Comparison of ENCODE assay signal across 8 mouse cellular contexts in the genomic region with DNA sequence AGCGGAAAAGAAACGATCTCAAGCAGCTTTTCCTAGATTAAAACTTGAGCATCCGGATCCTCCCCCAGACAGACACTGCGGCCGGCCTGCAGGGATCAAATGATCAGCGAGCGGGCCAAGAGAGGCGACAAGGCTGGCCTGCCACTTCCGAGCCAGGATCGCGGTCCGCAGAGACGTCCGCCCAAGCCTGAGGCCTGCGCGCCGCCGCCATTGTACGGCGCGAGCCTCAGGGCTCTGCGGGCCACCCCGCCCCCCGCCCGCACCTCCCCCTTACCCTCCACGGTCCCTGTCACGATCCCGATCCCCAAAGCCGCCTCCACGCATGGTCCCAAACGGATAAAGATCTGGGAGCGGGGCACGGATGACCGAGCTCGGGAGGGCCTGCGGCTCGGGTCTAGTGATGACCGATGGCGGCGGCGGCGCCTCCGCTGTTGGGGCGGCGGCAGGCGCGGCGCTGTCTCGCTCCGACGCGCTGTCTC. TPM values are rescaled to one million over a fixed set of nuclear protein-coding genes. Genes with fewer than 3 reads are reported as not detected.
A peak's percentile ranks its signal among the peaks of the same experiment; 100 is the strongest.
DNase-seq lines count a peak whose midpoint lies in the region; ATAC-seq and TF ChIP-seq lines count a peak whose summit lies in the region.

No protein-coding gene starts in this region.

- H3K36me3 ChIP-seq in forebrain, embryonic 15.5 days, result peaks cover 33% of the 10 kb centered on the region
- peaks cover 5% of the 10 kb centered on the region; the same call in 1 of the 2 replicates for H3K36me3 ChIP-seq in hindbrain, embryonic 11.5 days (ENCODE audit: control insufficient read depth, insufficient read depth, low read length)
- H3K36me3 ChIP-seq in limb, embryonic 13.5 days, result peaks cover 34% of the 10 kb centered on the region
- peaks cover 15% of the 10 kb centered on the region; the same call in 1 of the 2 replicates for H3K36me3 ChIP-seq in midbrain, embryonic 11.5 days (ENCODE audit: control insufficient read depth, insufficient read depth, low read length)
- H3K36me3 ChIP-seq in testis, adult 2 months (ENCODE audit: control insufficient read depth, insufficient read depth, low read length), result peaks cover 4% of the 10 kb centered on the region

- under 1% methylated on average over 52 of the region's 52 CpGs for WGBS in forebrain, embryonic 15.5 days
- WGBS in hindbrain, embryonic 11.5 days, result under 1% methylated on average over 41 of the region's 52 CpGs
- WGBS in limb, embryonic 13.5 days, result under 1% methylated on average over 52 of the region's 52 CpGs
- WGBS in midbrain, embryonic 11.5 days, result under 1% methylated on average over 51 of the region's 52 CpGs

- H3K27ac ChIP-seq in forebrain, embryonic 15.5 days (replicated peaks), result peak overlapping the region; percentile 97
- peak overlapping the region; percentile 97 for H3K27ac ChIP-seq in hindbrain, embryonic 11.5 days (ENCODE audit: low read depth, low read length)
- H3K27ac ChIP-seq in limb, embryonic 13.5 days, result peak overlapping the region; percentile 97
- peak overlapping the region; percentile 90 for H3K27ac ChIP-seq in midbrain, embryonic 11.5 days (ENCODE audit: low read depth, low read length)
- peak overlapping the region; percentile 92 for H3K27ac ChIP-seq in testis, adult 2 months (ENCODE audit: control insufficient read depth, insufficient read depth, low read depth, low read length)

- peak overlapping the region; percentile 65 for H3K4me2 ChIP-seq in forebrain, embryonic 15.5 days (replicated peaks)
- peak overlapping the region; percentile 78 for H3K4me2 ChIP-seq in hindbrain, embryonic 11.5 days (replicated peaks; ENCODE audit: low read depth, low read length)
- H3K4me2 ChIP-seq in limb, embryonic 13.5 days (replicated peaks), result peak overlapping the region; percentile 91
- H3K4me2 ChIP-seq in midbrain, embryonic 11.5 days, result peak overlapping the region; percentile 87

- ATAC-seq in forebrain, embryonic 15.5 days (replicated peaks), result peak; percentile 75
- peak; percentile 83 for ATAC-seq in hindbrain, embryonic 11.5 days (ENCODE audit: low FRiP score)
- peak; percentile 62 for ATAC-seq in limb, embryonic 13.5 days (ENCODE audit: low FRiP score, low read depth)
- ATAC-seq in midbrain, embryonic 11.5 days (ENCODE audit: low FRiP score), result peak; percentile 69

- peak; percentile 72 to 78 for DNase-seq in urinary bladder, postnatal 4 days (ENCODE audit: low spot score in 2 of 2)
- no peak for DNase-seq in urinary bladder, adult 2 months (ENCODE audit: low spot score)
- peak; percentile 31 for DNase-seq in c-Kit-positive CD71-negative TER-119-negative erythroid progenitor cells, embryonic 14.5 days (ENCODE audit: low read depth)
- no peak for DNase-seq in hindbrain, embryonic 11.5 days (ENCODE audit: low spot score)
- no peak for DNase-seq in midbrain, embryonic 11.5 days (ENCODE audit: low spot score, missing footprints)

- no peaks in the 10 kb centered on the region for H3K27me3 ChIP-seq in forebrain, embryonic 15.5 days
- no peaks in the 10 kb centered on the region for H3K27me3 ChIP-seq in hindbrain, embryonic 11.5 days (ENCODE audit: control insufficient read depth, insufficient read depth, low read length)
- peaks cover 3% of the 10 kb centered on the region; the same call in 1 of the 2 replicates for H3K27me3 ChIP-seq in limb, embryonic 13.5 days
- H3K27me3 ChIP-seq in midbrain, embryonic 11.5 days (ENCODE audit: control insufficient read depth, insufficient read depth, low read length), result no peaks in the 10 kb centered on the region
- no peaks in the 10 kb centered on the region for H3K27me3 ChIP-seq in testis, adult 2 months (ENCODE audit: control insufficient read depth, insufficient read depth, low read length)

- H3K9me3 ChIP-seq in forebrain, embryonic 15.5 days, result no peaks in the 10 kb centered on the region
- H3K9me3 ChIP-seq in hindbrain, embryonic 11.5 days (ENCODE audit: control insufficient read depth, low read length), result no peaks in the 10 kb centered on the region
- H3K9me3 ChIP-seq in limb, embryonic 13.5 days, result no peaks in the 10 kb centered on the region
- no peaks in the 10 kb centered on the region for H3K9me3 ChIP-seq in midbrain, embryonic 11.5 days (ENCODE audit: control insufficient read depth, low read length)

- TF ChIP-seq POLR2A in testis, adult 2 months (IDR thresholded peaks at IDR 0.05; ENCODE audit: control insufficient read depth, low read depth, low read length), result no peak

- peaks cover 34% of the 10 kb centered on the region for H3K4me1 ChIP-seq in forebrain, embryonic 15.5 days
- no peaks in the 10 kb centered on the region; the same call in 1 of the 2 replicates for H3K4me1 ChIP-seq in hindbrain, embryonic 11.5 days (replicated peaks; ENCODE audit: control insufficient read depth, insufficient read depth, low read length)
- H3K4me1 ChIP-seq in limb, embryonic 13.5 days, result peaks cover 23% of the 10 kb centered on the region
- H3K4me1 ChIP-seq in midbrain, embryonic 11.5 days (ENCODE audit: control insufficient read depth, insufficient read depth, low read length), result peaks cover 18% of the 10 kb centered on the region
- peaks cover 6% of the 10 kb centered on the region for H3K4me1 ChIP-seq in testis, adult 2 months (ENCODE audit: control insufficient read depth, insufficient read depth, low read length)

- peak overlapping the region; percentile 92 for H3K9ac ChIP-seq in forebrain, embryonic 15.5 days (replicated peaks)
- peak overlapping the region; percentile 99 for H3K9ac ChIP-seq in hindbrain, embryonic 11.5 days (ENCODE audit: low read depth, low read length)
- H3K9ac ChIP-seq in limb, embryonic 13.5 days, result peak overlapping the region; percentile 97
- peak overlapping the region; percentile 99 for H3K9ac ChIP-seq in midbrain, embryonic 11.5 days (ENCODE audit: low read length)

- TF ChIP-seq CTCF in testis, adult 2 months (IDR thresholded peaks at IDR 0.05; ENCODE audit: control insufficient read depth, insufficient read depth, insufficient replicate concordance, low read depth, low read length), result no peak

- H3K4me3 ChIP-seq in forebrain, embryonic 15.5 days, result peak overlapping the region; percentile 89
- peak overlapping the region; percentile 94 for H3K4me3 ChIP-seq in hindbrain, embryonic 11.5 days (ENCODE audit: low read depth, low read length)
- H3K4me3 ChIP-seq in limb, embryonic 13.5 days, result peak overlapping the region; percentile 94
- peak overlapping the region; percentile 92 for H3K4me3 ChIP-seq in midbrain, embryonic 11.5 days (ENCODE audit: low read depth, low read length)
- H3K4me3 ChIP-seq in testis, adult 2 months (ENCODE audit: control insufficient read depth, low read depth, low read length), result peak overlapping the region; percentile 86

RNA-seq across cellular contexts. Expression of a gene that starts 0.6 kb away (rescaled TPM):
- 363 and 536 TPM in 2 replicates for polyA plus RNA-seq in urinary bladder, adult 2 months (2012; rRNA removed)
- polyA plus RNA-seq in forebrain, embryonic 15.5 days (2015; fragmentation: Nextera tagmentation; extraction: Ambion mirVana), result 60.1 and 63.7 TPM in 2 replicates
- 87.6 and 116 TPM in 2 replicates for polyA plus RNA-seq in hindbrain, embryonic 11.5 days (2014; fragmentation: Nextera tagmentation; extraction: Ambion mirVana)
- 62.3 and 62.9 TPM in 2 replicates for polyA plus RNA-seq in limb, embryonic 13.5 days (2015; fragmentation: Nextera tagmentation; extraction: Ambion mirVana)
- polyA plus RNA-seq in midbrain, embryonic 11.5 days (2014; fragmentation: Nextera tagmentation; extraction: Ambion mirVana), result 81.9 and 82.6 TPM in 2 replicates
- polyA plus RNA-seq in testis, adult 2 months (2012; rRNA removed), result 159 and 193 TPM in 2 replicates

RNA-seq across cellular contexts. Expression of a gene that starts 29.7 kb away (rescaled TPM):
- polyA plus RNA-seq in urinary bladder, adult 2 months (2012; rRNA removed), result 48.5 and 54.9 TPM in 2 replicates
- 5.1 and 5.3 TPM in 2 replicates for polyA plus RNA-seq in forebrain, embryonic 15.5 days (2015; fragmentation: Nextera tagmentation; extraction: Ambion mirVana)
- polyA plus RNA-seq in hindbrain, embryonic 11.5 days (2014; fragmentation: Nextera tagmentation; extraction: Ambion mirVana), result 15.8 and 18.3 TPM in 2 replicates
- polyA plus RNA-seq in limb, embryonic 13.5 days (2015; fragmentation: Nextera tagmentation; extraction: Ambion mirVana), result 123 and 133 TPM in 2 replicates
- polyA plus RNA-seq in midbrain, embryonic 11.5 days (2014; fragmentation: Nextera tagmentation; extraction: Ambion mirVana), result 14.9 and 16.4 TPM in 2 replicates
- 2.3 and 3.6 TPM in 2 replicates for polyA plus RNA-seq in testis, adult 2 months (2012; rRNA removed)

RNA-seq across cellular contexts. Expression of a gene that starts 40.9 kb away (rescaled TPM):
- 0.04 and 0.07 TPM in 2 replicates for polyA plus RNA-seq in urinary bladder, adult 2 months (2012; rRNA removed)
- 0.20 and 0.33 TPM in 2 replicates for polyA plus RNA-seq in forebrain, embryonic 15.5 days (2015; fragmentation: Nextera tagmentation; extraction: Ambion mirVana)
- polyA plus RNA-seq in hindbrain, embryonic 11.5 days (2014; fragmentation: Nextera tagmentation; extraction: Ambion mirVana), result not detected in 2 replicates
- not detected in 2 replicates for polyA plus RNA-seq in limb, embryonic 13.5 days (2015; fragmentation: Nextera tagmentation; extraction: Ambion mirVana)
- not detected in 2 replicates for polyA plus RNA-seq in midbrain, embryonic 11.5 days (2014; fragmentation: Nextera tagmentation; extraction: Ambion mirVana)
- 0.58 and 0.78 TPM in 2 replicates for polyA plus RNA-seq in testis, adult 2 months (2012; rRNA removed)

RNA-seq across cellular contexts. Expression of a gene that starts 58.9 kb away (rescaled TPM):
- polyA plus RNA-seq in urinary bladder, adult 2 months (2012; rRNA removed), result 1.2 and 1.9 TPM in 2 replicates
- 0.59 and 0.67 TPM in 2 replicates for polyA plus RNA-seq in forebrain, embryonic 15.5 days (2015; fragmentation: Nextera tagmentation; extraction: Ambion mirVana)
- polyA plus RNA-seq in hindbrain, embryonic 11.5 days (2014; fragmentation: Nextera tagmentation; extraction: Ambion mirVana), result 1.2 and 1.5 TPM in 2 replicates
- polyA plus RNA-seq in limb, embryonic 13.5 days (2015; fragmentation: Nextera tagmentation; extraction: Ambion mirVana), result 2.7 and 3.2 TPM in 2 replicates
- 0.94 and 1.1 TPM in 2 replicates for polyA plus RNA-seq in midbrain, embryonic 11.5 days (2014; fragmentation: Nextera tagmentation; extraction: Ambion mirVana)
- polyA plus RNA-seq in testis, adult 2 months (2012; rRNA removed), result 7.0 and 8.6 TPM in 2 replicates

Comparison
In these comparisons a context has a peak if more than half of its experiments do, and no peak if none do; other contexts are left out.
1. DNase-seq: peak in urinary bladder, postnatal 4 days (2 of 2) and c-Kit-positive CD71-negative TER-119-negative erythroid progenitor cells, embryonic 14.5 days (single experiment); none in urinary bladder, adult 2 months (single experiment), hindbrain, embryonic 11.5 days (single experiment) and midbrain, embryonic 11.5 days (single experiment).
2. Peak in every context shown above with its lines, with median percentiles within 50 percentile points of each other: ATAC-seq, H3K27ac ChIP-seq, H3K4me2 ChIP-seq, H3K4me3 ChIP-seq and H3K9ac ChIP-seq.